Mouse (Mus musculus) cerebellum, postnatal 25 days (tissue): ENCODE results near the gene Smurf2.
A peak's percentile ranks its signal among the peaks of the same experiment; 100 is the strongest.

Experiments used
- DNase-seq, 2 experiments: peaks; one replicate each; pipeline ENCODE4 v3.0.0; 2021; ENCODE audit warnings: mixed read lengths in 2 of 2

Gene Smurf2

GRCm38 (mm10) chr11:106920551-106921379 is at the start of gene Smurf2:
TSS of gene Smurf2 (minus strand) at chr11:106920715.
- peak; percentile 90 to 95 for DNase-seq

- DNase-seq: no peak
Observed at GRCm38 (mm10) chr11:106969798-106970197, 49.3 kb upstream of the Smurf2 start.

GRCm38 (mm10) chr11:106967630-106968029 is 47.1 kb upstream of the Smurf2 start:
- no peak for DNase-seq

- DNase-seq: no peak
Observed at GRCm38 (mm10) chr11:106965881-106966280, 45.4 kb upstream of the Smurf2 start.

- DNase-seq: no peak
Observed at GRCm38 (mm10) chr11:106962310-106962709, 41.8 kb upstream of the Smurf2 start.

GRCm38 (mm10) chr11:106961471-106962081 is 41.1 kb upstream of the Smurf2 start:
- DNase-seq: no peak

GRCm38 (mm10) chr11:106959121-106959520 is 38.6 kb upstream of the Smurf2 start:
- no peak for DNase-seq

- DNase-seq: no peak
Observed at GRCm38 (mm10) chr11:106958407-106959071, 38.0 kb upstream of the Smurf2 start.

GRCm38 (mm10) chr11:106957271-106957980 is 36.9 kb upstream of the Smurf2 start:
- peak in 1 of 2 experiments; percentile 16 for DNase-seq

- no peak for DNase-seq
Observed at GRCm38 (mm10) chr11:106954566-106954965, 34.1 kb upstream of the Smurf2 start.

- no peak for DNase-seq
Observed at GRCm38 (mm10) chr11:106954116-106954515, 33.6 kb upstream of the Smurf2 start.

- no peak for DNase-seq
Observed at GRCm38 (mm10) chr11:106937306-106937705, 16.8 kb upstream of the Smurf2 start.

GRCm38 (mm10) chr11:106930366-106930765 is 9.9 kb upstream of the Smurf2 start:
- no peak for DNase-seq

GRCm38 (mm10) chr11:106928935-106929334 is 8.4 kb upstream of the Smurf2 start:
- peak in 1 of 2 experiments; percentile 21 for DNase-seq

GRCm38 (mm10) chr11:106927950-106928349 is 7.4 kb upstream of the Smurf2 start:
- DNase-seq: no peak

GRCm38 (mm10) chr11:106927226-106927625 is 6.7 kb upstream of the Smurf2 start:
- no peak for DNase-seq

GRCm38 (mm10) chr11:106926732-106927131 is 6.2 kb upstream of the Smurf2 start:
- DNase-seq: no peak

GRCm38 (mm10) chr11:106919612-106920550 is 634 bp downstream of the Smurf2 start:
- no peak for DNase-seq

GRCm38 (mm10) chr11:106918901-106919300 is 1.6 kb downstream of the Smurf2 start:
- no peak for DNase-seq

- DNase-seq: no peak
Observed at GRCm38 (mm10) chr11:106911257-106911656, 9.3 kb downstream of the Smurf2 start.

- DNase-seq: peak in 1 of 2 experiments; percentile 33
Observed at GRCm38 (mm10) chr11:106908016-106908415, 12.5 kb downstream of the Smurf2 start.

- no peak for DNase-seq
Observed at GRCm38 (mm10) chr11:106907253-106907652, 13.3 kb downstream of the Smurf2 start.
